Mouse (Mus musculus) telencephalon, adult 2 months (tissue): ENCODE measurements around the gene Gm9117.
"Not testable (repeated sequence)": the region's sequence is repeated elsewhere in the genome, so short reads cannot be mapped to it uniquely, and the experiment has no call there.

ENCODE experiments used
- DNase-seq: peaks from one replicate; pipeline ENCODE4 v3.0.0-alpha.2; 2011; ENCODE audit warnings: low read depth, low spot score

The Gm9117 gene

GRCm38 (mm10) chr3:93943443-93943842 is at the start of gene Gm9117:
Gene Gm9117 (minus strand): TSS chr3:93943543.
- not testable (repeated sequence) for DNase-seq

DNA sequence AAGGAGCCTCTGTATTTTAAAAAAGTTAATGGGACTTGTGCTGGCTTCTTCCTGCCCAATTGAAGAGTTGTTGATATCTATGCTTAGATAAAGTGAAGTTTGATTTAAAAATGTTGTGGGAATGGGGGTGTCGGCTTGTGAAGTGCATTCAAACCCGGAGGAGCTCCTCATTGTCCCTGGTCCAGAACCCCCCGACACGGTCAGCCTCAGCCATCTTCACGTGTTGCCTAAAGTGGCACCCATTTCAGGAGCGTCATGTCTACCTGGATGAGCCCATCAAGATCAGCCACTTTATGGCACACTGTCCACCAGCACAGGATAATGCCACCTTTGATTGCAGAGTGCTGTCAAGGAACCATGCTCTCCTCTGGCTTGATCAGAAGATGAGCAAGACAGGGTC is 25.6 kb upstream of the Gm9117 start:
- not testable (repeated sequence) for DNase-seq

- DNase-seq = not testable (repeated sequence)
Measured at GRCm38 (mm10) chr3:93961214-93961613, 17.9 kb upstream of the Gm9117 start, which contains the start of gene Tdpoz5. Gene Tdpoz5 (minus strand): TSS chr3:93961314.

GRCm38 (mm10) chr3:93938386-93938785 is 5.0 kb downstream of the Gm9117 start:
- not testable (repeated sequence) for DNase-seq
